Mouse (Mus musculus) embryonic facial prominence, embryonic 14.5 days (tissue): ENCODE results near the gene Prrt4. TPM values are rescaled to one million over a fixed set of nuclear protein-coding genes. Genes with fewer than 3 reads are reported as not detected.
"Not testable (repeated sequence)": the region's sequence is repeated elsewhere in the genome, so short reads cannot be mapped to it uniquely, and the experiment has no call there.

ENCODE experiments used
- ATAC-seq: fragments of 200-750 bp; cut with Nextera tagmentation; 2 replicates; pipeline ENCODE4 v1.8.0; 2017; ENCODE audit warnings: low read depth, moderate number of reproducible peaks, moderate TSS enrichment
- DNase-seq: peaks from one replicate; pipeline ENCODE4 v3.0.0-alpha.2; 2015; ENCODE audit warnings: low spot score
- H3K27ac ChIP-seq: fragments of 300-500 bp; sonication (generic); replicated peaks from 2 replicates; pipeline ENCODE4 v1.5.1; 2014; ENCODE audit warnings: low read depth, mild to moderate bottlenecking, low read length, moderate library complexity
- H3K27me3 ChIP-seq: fragments of 300-500 bp; sonication (generic); replicated peaks from 2 replicates; pipeline ENCODE4 v1.6.1; 2014; ENCODE audit warnings: low read length; ENCODE audit not compliant: control insufficient read depth, insufficient read depth
- H3K36me3 ChIP-seq: fragments of 300-500 bp; sonication (generic); 2 replicates; pipeline ENCODE4 v1.6.1; 2014; ENCODE audit warnings: low read length, mixed read lengths; ENCODE audit not compliant: control insufficient read depth, insufficient read depth
- H3K4me1 ChIP-seq: fragments of 300-500 bp; sonication (generic); 2 replicates; pipeline ENCODE4 v1.6.1; 2014; ENCODE audit warnings: antibody characterized with exemption, low read length; ENCODE audit not compliant: control insufficient read depth, insufficient read depth
- H3K4me2 ChIP-seq: fragments of 300-500 bp; sonication (generic); 2 replicates; pipeline ENCODE4 v1.6.1; 2014; ENCODE audit warnings: low read depth, mild to moderate bottlenecking, low read length, moderate library complexity, mixed read lengths
- H3K4me3 ChIP-seq: fragments of 300-500 bp; sonication (generic); 2 replicates; pipeline ENCODE4 v1.5.1; 2014; ENCODE audit warnings: low read depth, mild to moderate bottlenecking, low read length
- H3K9ac ChIP-seq: fragments of 300-500 bp; sonication (generic); 2 replicates; pipeline ENCODE4 v1.6.1; 2014; ENCODE audit warnings: low read depth, mild to moderate bottlenecking, low read length, moderate library complexity, mixed read lengths
- H3K9me3 ChIP-seq: fragments of 300-500 bp; sonication (generic); 2 replicates; pipeline ENCODE4 v1.6.1; 2016; ENCODE audit warnings: low read length; ENCODE audit not compliant: control insufficient read depth
- WGBS: fragments of 180-500 bp; shearing (Covaris S2); extraction: QIAGEN DNeasy Blood & Tissue Kit; methylation state at CpG from one replicate; pipeline ENCODE4 v1.1.7; 2014; 5-methylcytosine and 5-hydroxymethylcytosine counted together
- polyA plus RNA-seq: library from polyadenylated mRNA; unstranded; fragments of >200 nt; fragmentation: Nextera tagmentation; extraction: Ambion mirVana; gene quantifications from 2 replicates; pipeline ENCODE4 v1.2.1, GENCODE M21; 2014

The Prrt4 gene
- polyA plus RNA-seq: 0.82 and 1.4 TPM in 2 replicates

DNA sequence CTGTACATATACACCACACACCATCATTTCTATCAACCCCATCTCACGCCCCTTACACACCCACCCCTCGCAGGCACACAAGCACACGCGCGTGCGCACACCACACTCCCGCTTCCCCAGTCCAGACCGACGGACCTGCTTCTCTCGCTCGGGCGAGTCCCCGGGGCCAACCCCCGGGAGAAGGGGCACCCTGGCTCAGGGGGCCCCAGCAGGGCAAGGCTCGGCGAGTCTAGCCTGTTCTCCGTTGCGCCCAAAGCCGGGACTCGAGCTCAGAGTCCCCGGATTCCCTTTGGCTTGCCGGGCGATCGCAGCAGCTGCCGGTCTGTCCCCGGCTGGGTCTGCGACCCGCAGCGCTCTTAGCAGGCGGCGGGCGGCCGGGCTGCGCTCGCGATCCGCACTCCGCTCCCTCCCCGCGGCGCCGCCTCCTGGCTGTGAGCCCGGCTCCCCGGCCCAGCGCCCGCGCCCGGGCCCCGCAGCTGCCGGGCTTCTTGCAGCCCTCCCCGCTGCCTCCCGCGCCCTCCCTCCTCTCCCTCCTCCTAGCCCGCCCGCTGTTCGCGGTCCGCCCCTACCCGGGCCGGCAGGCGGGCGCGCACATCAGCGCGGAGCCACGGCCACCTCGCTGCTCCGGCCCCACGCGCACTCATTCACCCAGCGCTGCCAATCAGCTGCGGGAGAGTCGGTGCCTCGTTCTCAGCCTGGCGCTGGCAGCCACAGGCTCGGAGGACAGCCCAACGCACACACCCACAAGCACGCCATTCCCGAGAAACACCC, at the start of gene Prrt4:
Gene Prrt4 (minus strand): TSS at position 697 of the 771 bp plus-strand sequence.
- Histone ChIP-seq H3K4me3 (peak within 1 kb of the TSS; percentile 60), H3K9me3 (no peaks in the 10 kb centered on the region), H3K4me2 (peak within 1 kb of the TSS; percentile 91), H3K36me3 (no peaks in the 10 kb centered on the region), H3K9ac (peak within 1 kb of the TSS; percentile 73), H3K27me3 (0 out of 2 replicates have a peak, but pooled peaks cover 6% of the 10 kb centered on the region), H3K27ac (peak within 1 kb of the TSS; percentile 58), H3K4me1 (peaks cover 6% of the 10 kb centered on the region; the same call in 1 of the 2 replicates)
- ATAC-seq (peak; percentile 80), DNase-seq (peak; percentile 69)
- WGBS: 0% methylated on average over 38 of the region's 79 CpGs

DNA sequence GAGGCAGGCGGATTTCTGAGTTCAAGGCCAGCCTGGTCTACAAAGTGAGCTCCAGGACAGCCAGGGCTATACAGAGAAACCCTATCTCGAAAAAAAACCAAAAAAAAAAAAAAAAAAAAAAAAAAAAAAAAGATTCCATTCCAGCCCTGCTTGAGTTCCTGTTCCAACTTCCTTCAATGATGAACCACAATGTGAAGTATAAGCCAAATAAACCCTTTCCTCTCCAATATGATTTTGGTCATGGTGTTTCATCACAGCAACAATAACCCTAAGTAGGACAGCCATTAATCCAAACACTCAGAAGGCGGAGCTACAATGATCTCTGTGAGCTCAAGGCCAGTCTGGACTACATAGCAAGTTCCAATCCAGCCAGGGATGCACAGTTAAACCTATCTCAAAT, 38.3 kb upstream of the Prrt4 start:
- H3K9me3 ChIP-seq, H3K9ac ChIP-seq, H3K4me2 ChIP-seq, H3K4me3 ChIP-seq, DNase-seq, H3K36me3 ChIP-seq, ATAC-seq, H3K27ac ChIP-seq: not testable (repeated sequence)
- WGBS: 96% methylated on average over 1 of the region's 3 CpGs
- peaks cover 14% of the 10 kb centered on the region for H3K4me1 ChIP-seq
- peaks cover 21% of the 10 kb centered on the region for H3K27me3 ChIP-seq

DNA sequence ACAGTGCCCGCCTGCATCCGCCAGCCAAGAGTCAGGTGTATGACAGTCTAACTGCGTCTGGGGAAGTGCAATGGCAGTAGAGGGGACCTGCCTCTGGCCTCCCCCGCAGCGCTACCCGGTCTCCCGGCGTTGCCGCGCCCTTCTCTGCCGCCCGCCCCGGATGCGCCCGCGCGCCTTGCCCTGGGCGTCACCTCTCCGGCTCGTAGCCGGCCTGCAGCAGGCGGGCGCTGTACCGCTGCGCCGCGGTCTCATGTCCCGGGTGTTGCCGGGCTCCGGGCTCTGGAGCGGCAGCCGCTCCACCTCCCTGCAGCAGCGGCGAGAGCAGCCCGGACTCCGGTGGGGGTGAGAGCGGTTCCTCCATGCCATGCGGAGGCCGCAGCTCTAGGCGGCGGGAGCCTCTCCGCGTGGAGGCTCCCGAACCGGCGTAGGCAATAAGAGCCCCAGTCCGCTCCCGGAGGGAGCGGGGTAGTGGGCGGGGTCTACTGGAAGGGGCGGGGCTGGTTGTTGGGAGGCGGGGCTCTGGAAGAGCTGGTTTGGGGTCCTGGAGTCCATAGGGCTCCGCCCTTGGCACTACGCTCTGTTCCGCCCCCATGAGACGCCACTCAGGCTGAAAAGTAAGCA, 36.6 kb upstream of the Prrt4 start, which contains the start of gene Impdh1:
Gene Impdh1 (minus strand): TSS at position 484 of the 621 bp plus-strand sequence.
- H3K36me3 ChIP-seq: no peaks in the 10 kb centered on the region
- H3K4me2 ChIP-seq: peak within 1 kb of the TSS; percentile 99
- peak within 1 kb of the TSS; percentile 69 for H3K9ac ChIP-seq
- peaks cover 21% of the 10 kb centered on the region for H3K4me1 ChIP-seq
- ATAC-seq: peak; percentile 76
- H3K9me3 ChIP-seq: no peaks in the 10 kb centered on the region
- WGBS: 0% methylated on average over 42 of the region's 56 CpGs
- peak within 1 kb of the TSS; percentile 69 for H3K4me3 ChIP-seq
- DNase-seq: peak; percentile 85
- H3K27ac ChIP-seq: no peak within 1 kb of the TSS
- peaks cover 21% of the 10 kb centered on the region for H3K27me3 ChIP-seq

DNA sequence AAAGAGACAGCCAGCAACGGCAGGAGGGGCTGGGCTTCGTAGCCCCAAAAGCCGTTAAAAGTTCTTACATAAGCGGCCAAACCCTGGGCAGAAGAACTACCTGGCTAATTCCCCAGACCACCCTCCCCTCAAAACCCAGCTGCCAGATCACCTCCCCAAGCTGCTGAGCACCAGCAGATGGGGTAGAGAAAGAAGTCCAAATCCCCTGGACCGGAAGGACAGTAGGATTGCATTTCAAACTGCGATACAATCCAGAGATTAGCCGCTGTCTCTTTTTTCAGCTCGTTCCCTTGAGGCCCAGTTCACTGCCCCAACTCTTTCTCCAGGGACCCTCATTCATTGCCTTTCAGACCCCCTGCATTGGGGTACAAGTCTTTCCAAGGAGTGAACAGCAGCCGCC, 35.8 kb upstream of the Prrt4 start:
- DNase-seq (no peak), ATAC-seq (no peak)
- H3K27ac ChIP-seq: no peak overlapping the region
- no peaks in the 10 kb centered on the region for H3K36me3 ChIP-seq
- H3K27me3 ChIP-seq: peaks cover 21% of the 10 kb centered on the region
- WGBS: 12% methylated on average over 9 of the region's 9 CpGs
- peak overlapping the region; percentile 69 for H3K4me3 ChIP-seq
- H3K4me1 ChIP-seq: peaks cover 21% of the 10 kb centered on the region
- H3K9ac ChIP-seq: no peak overlapping the region; the same call in 1 of the 2 replicates
- H3K9me3 ChIP-seq: no peaks in the 10 kb centered on the region
- H3K4me2 ChIP-seq: peak overlapping the region; percentile 99

DNA sequence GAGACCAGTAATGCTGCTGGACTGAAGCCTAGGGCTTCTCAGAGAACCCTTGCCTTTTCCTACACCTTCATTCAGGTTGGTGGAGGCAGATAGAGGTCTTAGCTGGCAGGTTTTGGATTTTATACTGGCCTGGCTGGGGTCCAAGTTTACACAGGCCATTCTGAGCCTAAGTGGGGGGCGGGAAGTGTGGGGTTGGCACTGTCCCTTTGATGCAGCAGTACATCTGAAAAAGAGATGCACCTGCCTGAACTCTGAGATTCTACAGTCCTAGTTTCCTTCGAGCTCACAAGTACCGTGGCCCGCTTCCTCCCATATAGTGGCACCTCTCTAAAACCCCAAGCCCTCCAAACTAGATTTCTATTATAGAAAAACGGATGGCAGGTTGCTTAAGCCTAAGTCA, 35.4 kb upstream of the Prrt4 start:
- Histone ChIP-seq H3K4me3 (peak overlapping the region; percentile 69; the same call in 1 of the 2 replicates), H3K4me2 (peak overlapping the region; percentile 99; the same call in 1 of the 2 replicates), H3K27me3 (peaks cover 21% of the 10 kb centered on the region), H3K36me3 (no peaks in the 10 kb centered on the region), H3K27ac (no peak overlapping the region), H3K4me1 (peaks cover 21% of the 10 kb centered on the region), H3K9ac (no peak overlapping the region), H3K9me3 (no peaks in the 10 kb centered on the region)
- ATAC-seq (no peak), DNase-seq (no peak)
- WGBS: 24% methylated on average over 5 of the region's 5 CpGs

DNA sequence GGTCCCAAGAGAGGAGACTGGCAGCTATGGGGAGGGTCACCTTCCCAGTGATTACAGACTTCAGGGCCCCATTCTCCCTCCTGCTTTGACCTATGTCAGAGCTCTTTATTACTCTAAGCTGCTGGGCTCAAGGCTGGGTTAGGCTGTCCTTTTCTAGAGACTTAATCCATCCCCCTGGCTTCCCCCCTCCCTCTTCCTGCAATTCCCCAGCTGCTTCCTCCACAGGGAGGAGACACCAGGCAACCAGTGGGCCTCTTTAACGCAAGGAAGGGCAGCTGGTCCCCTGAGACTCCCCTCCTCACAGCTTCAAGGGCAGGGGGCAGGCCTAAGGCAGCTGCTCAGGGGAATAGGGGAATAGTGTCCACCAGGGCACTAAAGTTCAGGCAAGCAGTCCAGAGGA, 34.9 kb upstream of the Prrt4 start:
- Histone ChIP-seq H3K27ac (no peak overlapping the region), H3K9me3 (no peaks in the 10 kb centered on the region), H3K4me1 (peaks cover 21% of the 10 kb centered on the region), H3K36me3 (no peaks in the 10 kb centered on the region), H3K9ac (no peak overlapping the region), H3K4me2 (no peak overlapping the region), H3K4me3 (no peak overlapping the region), H3K27me3 (peaks cover 21% of the 10 kb centered on the region)
- 15% methylated on average over 1 of the region's 1 CpGs for WGBS
- no peak for ATAC-seq
- DNase-seq: peak; percentile 72

DNA sequence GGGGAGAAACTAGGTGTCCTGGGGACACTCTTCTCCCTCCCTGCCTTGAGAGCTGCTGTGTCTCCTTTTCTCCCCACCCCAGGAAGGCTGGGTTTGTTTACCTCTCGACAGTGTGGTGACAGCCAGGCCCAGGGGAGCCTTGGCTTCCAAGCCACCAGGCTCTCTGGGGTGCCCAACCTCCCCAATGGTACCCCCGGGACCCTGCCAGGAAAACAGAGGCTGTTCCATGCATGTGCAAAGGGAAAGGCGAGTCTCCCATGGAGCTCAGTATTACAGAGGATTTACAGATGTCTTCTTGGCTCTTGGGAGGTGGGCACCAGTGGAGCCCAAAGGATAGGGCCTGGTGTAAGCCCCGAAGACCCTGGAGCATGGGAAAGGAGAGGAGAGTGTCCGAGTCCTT, 34.1 kb upstream of the Prrt4 start:
- H3K27me3 ChIP-seq: peaks cover 21% of the 10 kb centered on the region
- H3K9me3 ChIP-seq: no peaks in the 10 kb centered on the region
- no peak for DNase-seq
- no peak overlapping the region for H3K4me3 ChIP-seq
- no peak overlapping the region for H3K9ac ChIP-seq
- no peak for ATAC-seq
- H3K36me3 ChIP-seq: no peaks in the 10 kb centered on the region
- H3K4me2 ChIP-seq: no peak overlapping the region
- 57% methylated on average over 5 of the region's 5 CpGs for WGBS
- no peak overlapping the region for H3K27ac ChIP-seq
- H3K4me1 ChIP-seq: peaks cover 21% of the 10 kb centered on the region

DNA sequence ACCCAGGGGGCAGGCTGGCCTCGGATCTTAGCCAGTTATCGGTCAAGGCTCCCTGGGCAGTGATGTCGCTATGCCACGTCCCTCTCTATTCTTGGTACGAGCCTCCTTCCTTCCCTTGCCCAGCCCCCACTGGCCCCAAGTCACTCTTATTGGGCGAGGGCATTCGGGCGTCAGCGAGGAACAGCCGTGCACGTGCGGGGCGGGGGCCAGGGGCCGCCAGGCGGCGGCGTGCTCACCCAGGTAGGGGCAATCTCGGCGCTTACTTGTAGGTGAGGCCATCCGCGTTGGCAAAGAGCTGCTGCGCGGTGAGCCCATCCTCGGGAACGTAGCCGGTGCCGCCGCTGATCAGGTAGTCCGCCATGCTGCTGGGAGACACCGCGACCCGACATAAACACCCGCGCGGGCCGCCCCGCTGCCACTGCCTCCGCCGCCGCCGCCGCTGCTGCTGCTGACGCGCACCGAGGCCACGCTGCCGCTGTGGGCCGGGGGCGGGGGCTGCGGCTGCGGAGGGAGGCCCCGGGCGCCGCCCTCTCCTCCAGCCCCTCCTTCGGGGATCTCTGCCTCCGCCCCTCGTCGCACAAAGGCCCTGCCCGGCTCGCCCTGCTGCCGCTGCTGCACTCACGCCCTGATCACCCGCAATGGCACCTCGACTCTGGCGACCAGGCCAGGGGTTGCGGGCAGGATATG, 32.6 kb upstream of the Prrt4 start:
- H3K9me3 ChIP-seq: no peaks in the 10 kb centered on the region
- peaks cover 5% of the 10 kb centered on the region; the same call in 1 of the 2 replicates for H3K36me3 ChIP-seq
- peaks cover 21% of the 10 kb centered on the region for H3K4me1 ChIP-seq
- peak overlapping the region; percentile 53 for H3K27ac ChIP-seq
- ATAC-seq (peak; percentile 82), DNase-seq (peak; percentile 90)
- H3K4me2 ChIP-seq: peak overlapping the region; percentile 96
- H3K27me3 ChIP-seq: peaks cover 21% of the 10 kb centered on the region
- H3K4me3 ChIP-seq: peak overlapping the region; percentile 76
- peak overlapping the region; percentile 82 for H3K9ac ChIP-seq
- under 1% methylated on average over 32 of the region's 66 CpGs for WGBS
